ENCODE assay signal across 16 mouse cellular contexts in genomic region chr5:39151917-39152316, GRCm38 (mm10).
"Had no signal": no experiment of that assay in that cellular context is flagged by ENCODE, and none has a peak within 500 bp of the region (broad histone marks: within the 10 kb centered on the region; RNA-seq: fewer than 3 reads in every experiment).

No protein-coding gene starts in this region.

- H3K9ac ChIP-seq: hindbrain, embryonic 14.5 days had no signal

- DNase-seq: kidney, adult 2 months; kidney, postnatal 25 days; layer of hippocampus, adult 9-11 months; lung, adult 2 months; lung, postnatal 36 days; midbrain, embryonic 14.5 days; right cerebral cortex, adult 18-20 months; right cerebral cortex, postnatal 14 days; right cerebral cortex, postnatal 4 days; thymus, postnatal 36 days had no signal

- H3K27ac ChIP-seq: hindbrain, embryonic 14.5 days; hindbrain, postnatal 0 days; kidney, postnatal 0 days; layer of hippocampus, adult 2 months had no signal

- ATAC-seq: hindbrain, postnatal 0 days; intestine, postnatal 0 days had no signal

- H3K4me3 ChIP-seq: layer of hippocampus, adult 2 months had no signal

- H3K4me2 ChIP-seq: hindbrain, embryonic 14.5 days; midbrain, embryonic 11.5 days had no signal
